Comparison of ENCODE assay signal across 8 mouse cellular contexts in genomic region chr11:115647459-115647858, GRCm38 (mm10). TPM values are rescaled to one million over a fixed set of nuclear protein-coding genes. Genes with fewer than 3 reads are reported as not detected.
DNase-seq lines count a peak whose midpoint lies in the region; ATAC-seq lines count a peak whose summit lies in the region.

No protein-coding gene starts in this region.

- H3K4me2 ChIP-seq in kidney, embryonic 15.5 days: no peak overlapping the region
- no peak overlapping the region for H3K4me2 ChIP-seq in hindbrain, embryonic 13.5 days

- H3K27me3 ChIP-seq in kidney, embryonic 15.5 days: no peaks in the 10 kb centered on the region
- H3K27me3 ChIP-seq in hindbrain, embryonic 13.5 days: no peaks in the 10 kb centered on the region

- no peak overlapping the region for H3K4me3 ChIP-seq in kidney, embryonic 15.5 days (replicated peaks)
- H3K4me3 ChIP-seq in hindbrain, embryonic 13.5 days: no peak overlapping the region

- WGBS in kidney, embryonic 15.5 days: 49% methylated on average over 6 of the region's 6 CpGs
- 68% methylated on average over 6 of the region's 6 CpGs for WGBS in hindbrain, embryonic 13.5 days

- H3K27ac ChIP-seq in kidney, embryonic 15.5 days: no peak overlapping the region
- H3K27ac ChIP-seq in hindbrain, embryonic 13.5 days: no peak overlapping the region

- no peaks in the 10 kb centered on the region for H3K9me3 ChIP-seq in kidney, embryonic 15.5 days (replicated peaks)
- no peaks in the 10 kb centered on the region for H3K9me3 ChIP-seq in hindbrain, embryonic 13.5 days

- H3K36me3 ChIP-seq in kidney, embryonic 15.5 days: peaks cover 80% of the 10 kb centered on the region
- H3K36me3 ChIP-seq in hindbrain, embryonic 13.5 days: peaks cover 68% of the 10 kb centered on the region

- peaks cover 5% of the 10 kb centered on the region; the same call in 1 of the 2 replicates for H3K4me1 ChIP-seq in kidney, embryonic 15.5 days
- H3K4me1 ChIP-seq in hindbrain, embryonic 13.5 days (replicated peaks): peaks cover 11% of the 10 kb centered on the region

- no peak overlapping the region for H3K9ac ChIP-seq in kidney, embryonic 15.5 days
- H3K9ac ChIP-seq in hindbrain, embryonic 13.5 days: no peak overlapping the region

- no peak for ATAC-seq in kidney, embryonic 15.5 days (replicated peaks; ENCODE audit: low FRiP score)
- peak; percentile 42 for ATAC-seq in CD4-positive, CD25-positive, alpha-beta regulatory T cell, adult 4 months
- no peak for ATAC-seq in hindbrain, embryonic 13.5 days (ENCODE audit: low FRiP score)

- peak; percentile 34 for DNase-seq in kidney, adult 18-20 months
- DNase-seq in ZHBTc4 (ENCODE audit: low read depth, low spot score): peak; percentile 90
- DNase-seq in embryo, embryonic 11 days: peak; percentile 81
- peak; percentile 69 for DNase-seq in layer of hippocampus, adult 9-11 months
- DNase-seq in naive thymus-derived CD4-positive, alpha-beta T cell, adult 2 months (ENCODE audit: low read depth): peak; percentile 88

RNA-seq across cellular contexts. Expression of gene Slc25a19, which starts 19.4 kb away (rescaled TPM):
- 45.8 and 48.3 TPM in 2 replicates for polyA plus RNA-seq in kidney, embryonic 15.5 days (2015; fragmentation: Nextera tagmentation; extraction: Ambion mirVana)
- 10 to 100 TPM; 93.6 to 98.8 TPM for polyA plus RNA-seq in CD4-positive, CD25-positive, alpha-beta regulatory T cell, adult 4 months (2017; shearing (Covaris generic))
- 35.6 and 41.1 TPM in 2 replicates for polyA plus RNA-seq in hindbrain, embryonic 13.5 days (2015; fragmentation: Nextera tagmentation; extraction: Ambion mirVana)

RNA-seq across cellular contexts. Expression of gene Mif4gd, which starts 34.7 kb away (rescaled TPM):
- 35.8 and 37.6 TPM in 2 replicates for polyA plus RNA-seq in kidney, embryonic 15.5 days (2015; fragmentation: Nextera tagmentation; extraction: Ambion mirVana)
- 100 to 1,000 TPM; 208 to 251 TPM for polyA plus RNA-seq in CD4-positive, CD25-positive, alpha-beta regulatory T cell, adult 4 months (2017; shearing (Covaris generic))
- 11.3 and 11.5 TPM in 2 replicates for polyA plus RNA-seq in hindbrain, embryonic 13.5 days (2015; fragmentation: Nextera tagmentation; extraction: Ambion mirVana)

RNA-seq across cellular contexts. Expression of gene Gga3, which starts 43.6 kb away (rescaled TPM):
- 18.5 and 20.7 TPM in 2 replicates for polyA plus RNA-seq in kidney, embryonic 15.5 days (2015; fragmentation: Nextera tagmentation; extraction: Ambion mirVana)
- polyA plus RNA-seq in CD4-positive, CD25-positive, alpha-beta regulatory T cell, adult 4 months (2017; shearing (Covaris generic)): 10 to 100 TPM; 35.0 to 43.9 TPM
- polyA plus RNA-seq in hindbrain, embryonic 13.5 days (2015; fragmentation: Nextera tagmentation; extraction: Ambion mirVana): 33.6 and 35.6 TPM in 2 replicates

RNA-seq across cellular contexts. Expression of gene Mrps7, which starts 43.7 kb away (rescaled TPM):
- 102 and 103 TPM in 2 replicates for polyA plus RNA-seq in kidney, embryonic 15.5 days (2015; fragmentation: Nextera tagmentation; extraction: Ambion mirVana)
- polyA plus RNA-seq in CD4-positive, CD25-positive, alpha-beta regulatory T cell, adult 4 months (2017; shearing (Covaris generic)): 10 to 100 TPM; 26.9 to 31.1 TPM
- polyA plus RNA-seq in hindbrain, embryonic 13.5 days (2015; fragmentation: Nextera tagmentation; extraction: Ambion mirVana): 76.0 and 81.3 TPM in 2 replicates

Comparison
In these comparisons a context has a peak if more than half of its experiments do, and no peak if none do; other contexts are left out.
1. DNase-seq: peak in every context shown above with its lines; median percentile 90 in ZHBTc4; 88 in naive thymus-derived CD4-positive, alpha-beta T cell, adult 2 months; 81 in embryo, embryonic 11 days; 69 in layer of hippocampus, adult 9-11 months; 34 in kidney, adult 18-20 months.